Mouse (Mus musculus) telencephalon, adult 2 months (tissue): ENCODE data around the gene Pifo.
"Not testable (repeated sequence)": the region's sequence is repeated elsewhere in the genome, so short reads cannot be mapped to it uniquely, and the experiment has no call there.

Experiments used
- DNase-seq: peaks from one replicate; pipeline ENCODE4 v3.0.0-alpha.2; 2011; ENCODE audit warnings: low read depth, low spot score

Pifo gene

GRCm38 (mm10) chr3:106014546-106014945 lies at the start of gene Pifo:
Pifo (minus strand) TSS chr3:106014646.
- DNase-seq, result no peak

- no peak for DNase-seq
Measured at GRCm38 (mm10) chr3:106057966-106058365, 43.5 kb upstream of the Pifo start.

GRCm38 (mm10) chr3:106051896-106052295 lies 37.5 kb upstream of the Pifo start:
- no peak for DNase-seq

- no peak for DNase-seq
Measured at GRCm38 (mm10) chr3:106040306-106040705, 25.9 kb upstream of the Pifo start.

- DNase-seq, result no peak
Measured at GRCm38 (mm10) chr3:106032781-106033180, 18.3 kb upstream of the Pifo start, which contains the start of gene Chil5. Chil5 (minus strand) TSS chr3:106032814.

GRCm38 (mm10) chr3:106024135-106024534 lies 9.7 kb upstream of the Pifo start:
- DNase-seq, result no peak

- DNase-seq, result no peak
Measured at GRCm38 (mm10) chr3:106021840-106022239, 7.4 kb upstream of the Pifo start.

- not testable (repeated sequence) for DNase-seq
Measured at GRCm38 (mm10) chr3:106003360-106003759, 11.1 kb downstream of the Pifo start.

GRCm38 (mm10) chr3:106001416-106002370 lies 12.8 kb downstream of the Pifo start:
- peak; percentile 59 for DNase-seq

GRCm38 (mm10) chr3:106000707-106001375 lies 13.6 kb downstream of the Pifo start:
- DNase-seq, result no peak

- no peak for DNase-seq
Measured at GRCm38 (mm10) chr3:105994730-105995129, 19.7 kb downstream of the Pifo start.

GRCm38 (mm10) chr3:105991653-105992283 lies 22.7 kb downstream of the Pifo start:
- DNase-seq, result peak; percentile 33

- DNase-seq, result not testable (repeated sequence)
Measured at GRCm38 (mm10) chr3:105989611-105990010, 24.8 kb downstream of the Pifo start.

GRCm38 (mm10) chr3:105974174-105974573 lies 40.3 kb downstream of the Pifo start:
- DNase-seq, result no peak

GRCm38 (mm10) chr3:105973411-105973810 lies 41.0 kb downstream of the Pifo start, which contains the start of gene Ovgp1:
Ovgp1 (plus strand) TSS chr3:105973711.
- DNase-seq, result no peak

GRCm38 (mm10) chr3:105971831-105972446 lies 42.5 kb downstream of the Pifo start:
- no peak for DNase-seq

- no peak for DNase-seq
Measured at GRCm38 (mm10) chr3:105960700-105961099, 53.7 kb downstream of the Pifo start.

- no peak for DNase-seq
Measured at GRCm38 (mm10) chr3:105959999-105960398, 54.4 kb downstream of the Pifo start, which contains the start of gene Atp5f1. Atp5f1 (minus strand) TSS chr3:105960099.

- no peak for DNase-seq
Measured at GRCm38 (mm10) chr3:105959585-105959984, 54.9 kb downstream of the Pifo start.

- DNase-seq, result peak; percentile 98
Measured at GRCm38 (mm10) chr3:105958974-105959580, 55.4 kb downstream of the Pifo start, which contains the start of gene Wdr77. Wdr77 (plus strand) TSS chr3:105959369.

GRCm38 (mm10) chr3:105958204-105958603 lies 56.2 kb downstream of the Pifo start:
- no peak for DNase-seq
